In genomic region chr4:56134350-56134749, GRCm38 (mm10) we compare ENCODE assay signal across 22 mouse cellular contexts.
A peak's percentile ranks its signal among the peaks of the same experiment; 100 is the strongest.
DNase-seq lines count a peak whose midpoint lies in the region; ATAC-seq lines count a peak whose summit lies in the region.
"Had no signal": no experiment of that assay in that cellular context is flagged by ENCODE, and none has a peak within 500 bp of the region (broad histone marks: within the 10 kb centered on the region; RNA-seq: fewer than 3 reads in every experiment).

No protein-coding gene starts in this region.

- no peak overlapping the region for H3K4me2 ChIP-seq in embryonic facial prominence, embryonic 15.5 days (replicated peaks)

- H3K27me3 ChIP-seq in embryonic facial prominence, embryonic 15.5 days, result no peaks in the 10 kb centered on the region
- H3K27me3 ChIP-seq in embryonic facial prominence, embryonic 10.5 days (replicated peaks; ENCODE audit: low read depth, poor library complexity, severe bottlenecking), result no peaks in the 10 kb centered on the region
- H3K27me3 ChIP-seq: CH12.LX, Patski had no signal

- H3K9ac ChIP-seq in embryonic facial prominence, embryonic 15.5 days, result no peak overlapping the region

- H3K4me1 ChIP-seq in embryonic facial prominence, embryonic 15.5 days, result no peaks in the 10 kb centered on the region
- no peaks in the 10 kb centered on the region for H3K4me1 ChIP-seq in embryonic facial prominence, embryonic 10.5 days

- no peak for ATAC-seq in embryonic facial prominence, embryonic 15.5 days (ENCODE audit: insufficient number of reproducible peaks, low FRiP score, low TSS enrichment, low read depth)
- ATAC-seq in granulocyte monocyte progenitor cell, adult 5-6 weeks (replicated peaks; ENCODE audit: poor library complexity, severe bottlenecking), result peak; percentile 56
- ATAC-seq in megakaryocyte, adult 5-6 weeks (ENCODE audit: poor library complexity, severe bottlenecking), result peak; percentile 54
- 0 out of 2 replicates have a peak, but pooled peaks have one; percentile 34 for ATAC-seq in megakaryocyte progenitor cell, adult 5-6 weeks (replicated peaks; ENCODE audit: poor library complexity)
- ATAC-seq: activated CD4-positive, CD25-positive, alpha-beta regulatory T cell, adult 4 months; CD4-positive, CD25-positive, alpha-beta regulatory T cell, adult 4 months; Patski had no signal

- no peaks in the 10 kb centered on the region for H3K9me3 ChIP-seq in embryonic facial prominence, embryonic 15.5 days (replicated peaks)
- H3K9me3 ChIP-seq in embryonic facial prominence, embryonic 10.5 days, result no peaks in the 10 kb centered on the region

- peak overlapping the region; percentile 22; the same call in 1 of the 2 replicates for H3K27ac ChIP-seq in embryonic facial prominence, embryonic 15.5 days (replicated peaks)
- no peak overlapping the region for H3K27ac ChIP-seq in embryonic facial prominence, embryonic 10.5 days (replicated peaks)

- H3K4me3 ChIP-seq in embryonic facial prominence, embryonic 15.5 days (replicated peaks), result no peak overlapping the region
- H3K4me3 ChIP-seq in embryonic facial prominence, embryonic 10.5 days, result no peak overlapping the region

- H3K36me3 ChIP-seq in embryonic facial prominence, embryonic 15.5 days, result no peaks in the 10 kb centered on the region
- H3K36me3 ChIP-seq in embryonic facial prominence, embryonic 10.5 days (replicated peaks), result no peaks in the 10 kb centered on the region
- H3K36me3 ChIP-seq: G1E had no signal

- WGBS in embryonic facial prominence, embryonic 15.5 days, result 66% methylated on average over 5 of the region's 5 CpGs
- 82% methylated on average over 5 of the region's 5 CpGs for WGBS in embryonic facial prominence, embryonic 10.5 days

- DNase-seq in embryonic facial prominence, embryonic 10.5 days (ENCODE audit: low spot score), result no peak
- DNase-seq in thymus, postnatal 36 days, result no peak
- no peak for DNase-seq in spleen, postnatal 10 days (ENCODE audit: low spot score in 2 of 2)
- no peak for DNase-seq in gastrocnemius, postnatal 10 days
- DNase-seq: adrenal gland, adult 2 months; adrenal gland, adult 8-10 months; adrenal gland, postnatal 10 days; adrenal gland, postnatal 14 days; adrenal gland, postnatal 25 days; adrenal gland, postnatal 36 days; B cell, adult 2 months; cerebellum, adult 11 months; cerebellum, adult 11-12 months had no signal
